Mouse (Mus musculus): Measurements from ENCODE around the gene Rexo1.
"Not testable (repeated sequence)": the region's sequence is repeated elsewhere in the genome, so short reads cannot be mapped to it uniquely, and the experiment has no call there.

Gene Rexo1

GRCm38 (mm10) chr10:80561116-80561944, at the start of gene Rexo1:
Rexo1 (minus strand) TSS chr10:80561560.
- peak; percentile 98 for DNase-seq

GRCm38 (mm10) chr10:80611024-80611423, 49.7 kb upstream of the Rexo1 start:
- peak; percentile 72 for DNase-seq

- no peak for DNase-seq
Measured at GRCm38 (mm10) chr10:80610116-80610785, 48.9 kb upstream of the Rexo1 start.

GRCm38 (mm10) chr10:80609269-80609924, 48.0 kb upstream of the Rexo1 start:
- DNase-seq = no peak

GRCm38 (mm10) chr10:80608435-80608834, 47.1 kb upstream of the Rexo1 start:
- no peak for DNase-seq

- DNase-seq = no peak
Measured at GRCm38 (mm10) chr10:80606737-80607350, 45.5 kb upstream of the Rexo1 start.

- DNase-seq = no peak
Measured at GRCm38 (mm10) chr10:80606306-80606705, 44.9 kb upstream of the Rexo1 start.

GRCm38 (mm10) chr10:80605721-80606120, 44.4 kb upstream of the Rexo1 start, which contains the start of gene Gm49322:
Gm49322 (plus strand) TSS chr10:80606021.
- not testable (repeated sequence) for DNase-seq

- DNase-seq = no peak
Measured at GRCm38 (mm10) chr10:80604988-80605387, 43.6 kb upstream of the Rexo1 start.

- DNase-seq = no peak
Measured at GRCm38 (mm10) chr10:80604001-80604509, 42.7 kb upstream of the Rexo1 start.

GRCm38 (mm10) chr10:80603364-80603763, 42.0 kb upstream of the Rexo1 start:
- DNase-seq = no peak

GRCm38 (mm10) chr10:80602698-80603325, 41.5 kb upstream of the Rexo1 start, which contains the start of the genes Scamp4 and Adat3:
Scamp4 (plus strand) TSS chr10:80602872.
Adat3 (plus strand) TSS chr10:80602880.
- DNase-seq = peak; percentile 97

- DNase-seq = no peak
Measured at GRCm38 (mm10) chr10:80596318-80596717, 35.0 kb upstream of the Rexo1 start.

- DNase-seq = peak; percentile 98
Measured at GRCm38 (mm10) chr10:80589879-80590854, 28.8 kb upstream of the Rexo1 start, which contains the start of gene Abhd17a. Abhd17a (minus strand) TSS chr10:80590341.

- peak; percentile 57 for DNase-seq
Measured at GRCm38 (mm10) chr10:80589127-80589878, 27.9 kb upstream of the Rexo1 start.

GRCm38 (mm10) chr10:80587305-80587657, 25.9 kb upstream of the Rexo1 start:
- DNase-seq = peak; percentile 74

GRCm38 (mm10) chr10:80586407-80587304, 25.3 kb upstream of the Rexo1 start:
- no peak for DNase-seq

GRCm38 (mm10) chr10:80585581-80585980, 24.2 kb upstream of the Rexo1 start:
- DNase-seq = no peak
